Mouse (Mus musculus) megakaryocyte, embryonic 14.5 days (primary cell): ENCODE data around the gene B4galt2.

Source experiments
- FLI1 ChIP-seq: IDR thresholded peaks from 2 replicates; pipeline ENCODE4 v1.6.1; 2012; ENCODE audit warnings: low read length, inconsistent platforms, mixed read lengths
- GATA1 ChIP-seq: IDR thresholded peaks from 3 replicates; pipeline ENCODE4 v1.6.1; 2012; ENCODE audit warnings: mixed read lengths, low read length, inconsistent platforms, borderline replicate concordance

DNA sequence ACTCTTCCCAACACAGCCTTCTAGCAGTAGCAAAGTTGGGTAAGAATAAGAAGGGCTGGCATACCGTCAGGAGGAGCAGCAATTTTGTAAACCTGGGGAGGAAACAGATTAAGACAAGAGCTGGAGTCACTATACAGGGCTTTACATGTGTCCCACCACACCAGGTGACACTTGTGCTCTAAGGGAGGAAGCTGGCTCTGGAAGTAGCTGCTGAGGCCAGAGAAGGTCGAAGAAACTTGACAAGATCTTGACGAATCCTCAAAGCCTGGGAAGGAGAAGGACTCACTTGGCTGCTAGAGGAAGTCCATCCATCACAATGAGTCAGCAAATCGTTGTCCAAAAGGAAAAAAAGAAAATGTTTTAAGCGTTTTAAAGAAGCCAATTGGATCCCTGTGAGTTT, 33.1 kb upstream of the B4galt2 start:
- TF ChIP-seq GATA1 (no peak), FLI1 (no peak)
